Mouse (Mus musculus): ENCODE results near the gene Ube2c. TPM values are rescaled to one million over a fixed set of nuclear protein-coding genes. Genes with fewer than 3 reads are reported as not detected.

Ube2c gene
- polyA plus RNA-seq, 1 experiment: 11.8 TPM

DNA sequence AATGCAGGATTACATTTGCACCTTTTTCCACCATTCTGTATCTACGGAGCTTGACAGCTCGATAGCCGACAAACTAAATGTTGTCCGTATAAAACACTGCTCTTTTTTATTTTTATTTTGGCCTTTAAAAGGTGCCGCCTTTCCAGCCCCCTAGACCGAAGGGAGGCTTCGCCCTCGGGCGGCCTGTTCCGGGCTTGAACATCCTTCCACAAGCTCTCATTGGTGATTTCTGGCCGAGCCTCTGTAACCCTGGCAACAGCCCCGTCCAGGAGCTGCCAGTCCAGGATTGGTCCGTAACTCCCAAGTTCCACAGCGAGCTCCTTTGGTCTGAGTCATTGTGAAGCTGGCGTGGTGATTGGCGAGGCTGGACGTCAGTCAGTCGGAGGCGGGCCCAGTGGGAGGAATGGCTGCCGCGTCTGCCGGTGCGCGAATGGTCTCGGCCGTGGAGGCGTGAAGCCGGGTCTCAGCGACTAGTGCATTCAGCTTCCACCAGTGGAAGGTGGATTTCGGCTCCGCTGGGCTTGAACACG lies 53.0 kb downstream of the Ube2c start, which contains the start of gene Zswim1:
Zswim1 (plus strand) TSS at position 51 of the 530 bp plus-strand sequence.
- no peak for DNase-seq (ENCODE audit: low read depth)

DNA sequence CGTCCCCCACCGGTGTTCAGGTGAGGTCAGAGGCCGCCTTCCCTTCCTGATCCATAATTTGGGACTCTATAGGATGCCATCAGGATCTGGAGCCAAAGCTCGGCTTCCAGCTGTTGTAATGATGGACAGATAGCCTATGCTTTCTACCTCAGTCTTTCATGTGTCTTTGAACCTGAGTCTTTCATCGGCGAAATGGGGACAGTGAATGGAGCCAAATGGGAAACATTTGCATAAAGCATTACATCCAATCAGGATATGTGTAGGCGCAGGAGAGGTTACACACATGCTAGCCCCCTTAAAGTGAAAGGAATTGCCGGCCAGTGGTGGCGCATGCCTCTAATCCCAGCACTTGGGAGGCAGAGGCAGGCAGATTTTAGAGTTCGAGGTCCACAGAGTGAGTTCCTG lies 53.5 kb downstream of the Ube2c start:
- DNase-seq (ENCODE audit: low read depth): no peak

DNA sequence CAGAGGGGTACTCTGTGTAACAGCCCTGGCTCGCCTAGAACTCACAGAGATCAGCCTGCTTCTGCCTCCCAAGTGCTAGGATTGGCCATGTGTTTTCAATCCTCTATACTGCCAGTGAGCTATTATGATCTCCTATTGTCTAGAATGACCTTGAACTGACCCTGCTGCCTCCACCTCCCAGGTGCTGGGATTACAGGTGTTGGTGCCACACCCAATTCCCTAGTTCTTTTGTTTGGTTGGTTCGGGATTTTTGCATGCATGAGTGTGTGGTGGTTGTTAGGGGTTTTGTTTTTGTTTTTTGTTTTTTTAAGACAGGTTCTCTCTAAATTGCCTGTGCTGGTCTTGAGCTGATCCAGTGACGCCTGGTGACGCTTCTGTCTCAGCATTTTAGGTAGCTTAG lies 54.3 kb downstream of the Ube2c start:
- no peak for DNase-seq (ENCODE audit: low read depth)

DNA sequence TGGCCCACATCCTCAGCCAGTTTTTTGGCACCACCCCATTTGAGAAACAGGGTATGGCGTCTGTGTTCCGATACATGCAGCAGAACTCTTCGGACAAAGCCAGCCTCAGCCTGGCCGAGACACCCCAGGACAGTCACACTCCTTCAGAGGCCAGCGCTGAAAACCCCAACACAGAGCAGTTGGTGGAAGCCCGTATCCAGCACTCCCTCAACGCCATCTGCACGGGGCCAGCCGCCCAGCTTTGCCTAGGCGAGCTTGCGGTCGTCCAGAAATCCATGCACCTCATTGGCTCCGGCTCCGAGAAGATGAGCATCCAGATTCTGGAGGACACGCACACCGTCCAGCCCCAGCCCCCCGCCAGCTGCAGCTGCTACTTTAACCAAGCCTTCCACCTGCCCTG lies 55.8 kb downstream of the Ube2c start:
- DNase-seq (ENCODE audit: low read depth): no peak

DNA sequence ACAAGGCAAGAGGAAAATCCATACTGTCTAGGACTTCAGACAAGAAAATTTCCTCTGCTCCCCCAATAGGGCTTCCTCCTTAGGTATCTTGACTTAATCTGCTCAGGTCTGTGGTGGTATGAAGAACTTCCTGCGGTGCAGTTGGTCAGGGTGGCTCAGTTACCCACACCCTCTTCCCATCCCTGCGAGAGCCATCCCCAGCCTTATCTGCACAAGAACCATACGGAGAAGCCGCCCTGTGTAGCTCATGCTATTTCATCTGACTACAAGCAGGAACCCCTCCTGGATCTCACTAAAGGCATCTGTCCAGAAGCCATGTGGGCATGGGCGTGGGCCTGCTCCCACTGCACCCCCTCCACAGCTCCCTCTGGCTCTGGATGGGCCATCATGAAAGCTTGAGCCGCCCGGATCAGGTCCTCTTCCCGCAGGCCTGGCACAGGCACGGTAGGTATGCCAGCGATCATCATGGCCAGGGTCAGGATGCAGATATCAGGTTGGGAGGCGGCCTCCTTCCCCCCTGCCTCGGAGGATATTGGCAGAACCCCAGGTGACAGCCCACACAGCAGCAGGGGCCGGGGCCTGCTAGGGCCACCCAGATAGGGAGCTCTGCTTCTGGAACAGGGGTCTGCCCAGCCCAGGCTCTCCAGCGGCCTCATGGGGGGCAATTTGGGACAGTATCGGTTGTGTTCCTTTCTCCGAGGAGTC lies 57.6 kb downstream of the Ube2c start:
- DNase-seq (ENCODE audit: low read depth): no peak

Other genes starting within 250 kb of the Ube2c start
- 12.1 and 16.0 TPM in 2 replicates for gene Wfdc2, start 207.5 kb upstream of the Ube2c start, polyA plus RNA-seq (2012; rRNA removed)
- gene Spint3, start 196.4 kb upstream of the Ube2c start, polyA plus RNA-seq (2012; rRNA removed): 317 and 597 TPM in 2 replicates
- 94.1 and 109 TPM in 2 replicates for gene Wfdc6a, start 184.5 kb upstream of the Ube2c start, polyA plus RNA-seq (2012; rRNA removed)
- gene Eppin, start 176.3 kb upstream of the Ube2c start, polyA plus RNA-seq (2012; rRNA removed): 211 and 222 TPM in 2 replicates
- 159 and 208 TPM in 2 replicates for gene Wfdc6b, start 156.4 kb upstream of the Ube2c start, polyA plus RNA-seq (2012; rRNA removed)
- gene Wfdc8, start 156.3 kb upstream of the Ube2c start, polyA plus RNA-seq (2012; rRNA removed): 341 and 347 TPM in 2 replicates
- 238 and 428 TPM in 2 replicates for gene Wfdc16, start 131.1 kb upstream of the Ube2c start, polyA plus RNA-seq (2012; rRNA removed)
- gene Wfdc10, start 113.9 kb upstream of the Ube2c start, polyA plus RNA-seq (2012; rRNA removed): 5,228 and 5,435 TPM in 2 replicates
- gene Wfdc9, start 113.3 kb upstream of the Ube2c start, polyA plus RNA-seq (2012; rRNA removed): 190 and 293 TPM in 2 replicates
- 6.6 and 15.6 TPM in 2 replicates for gene Wfdc11, start 95.8 kb upstream of the Ube2c start, polyA plus RNA-seq (2012; rRNA removed)
- 1,038 and 1,237 TPM in 2 replicates for gene Wfdc13, start 84.8 kb upstream of the Ube2c start, polyA plus RNA-seq (2012; rRNA removed)
- gene Spint4, start 71.4 kb upstream of the Ube2c start, polyA plus RNA-seq (2012; rRNA removed): 272 and 330 TPM in 2 replicates
- gene Spint5, start 54.6 kb upstream of the Ube2c start, polyA plus RNA-seq (2012; rRNA removed): 127 and 235 TPM in 2 replicates
- gene Wfdc3, start 24.0 kb upstream of the Ube2c start, polyA plus RNA-seq (2012; rRNA removed): 11.1 and 11.3 TPM in 2 replicates
- 29.9 and 49.6 TPM in 2 replicates for gene Dnttip1, start 23.9 kb upstream of the Ube2c start, polyA plus RNA-seq (2012; rRNA removed)
- gene Tnnc2, start 10.1 kb downstream of the Ube2c start, polyA plus RNA-seq (2012; rRNA removed): 17.6 and 20.6 TPM in 2 replicates
- gene Snx21, start 15.9 kb downstream of the Ube2c start, polyA plus RNA-seq (2012; rRNA removed): 23.0 and 24.6 TPM in 2 replicates
- 31.4 and 31.5 TPM in 2 replicates for gene Acot8, start 35.0 kb downstream of the Ube2c start, polyA plus RNA-seq (2012; rRNA removed)
- gene Zswim3, start 35.2 kb downstream of the Ube2c start, polyA plus RNA-seq (2012; rRNA removed): 3.4 and 3.7 TPM in 2 replicates
- gene Zswim1, start 52.8 kb downstream of the Ube2c start, polyA plus RNA-seq (2012; rRNA removed): 10.5 and 11.8 TPM in 2 replicates
- gene Spata25, start 58.6 kb downstream of the Ube2c start, polyA plus RNA-seq (2012; rRNA removed): 0.46 and 0.70 TPM in 2 replicates
- 274 and 289 TPM in 2 replicates for gene Ctsa, start 63.0 kb downstream of the Ube2c start, polyA plus RNA-seq (2012; rRNA removed)
- 5.9 and 7.4 TPM in 2 replicates for gene Neurl2, start 63.6 kb downstream of the Ube2c start, polyA plus RNA-seq (2012; rRNA removed)
- 277 and 290 TPM in 2 replicates for gene Pltp, start 87.8 kb downstream of the Ube2c start, polyA plus RNA-seq (2012; rRNA removed)
- gene Pcif1, start 109.4 kb downstream of the Ube2c start, polyA plus RNA-seq (2012; rRNA removed): 32.0 and 33.9 TPM in 2 replicates
- gene Zfp335, start 141.9 kb downstream of the Ube2c start, polyA plus RNA-seq (2012; rRNA removed): 20.6 and 21.7 TPM in 2 replicates
- 7.0 and 9.7 TPM in 2 replicates for gene Mmp9, start 170.9 kb downstream of the Ube2c start, polyA plus RNA-seq (2012; rRNA removed)
- 1.7 and 2.0 TPM in 2 replicates for gene Slc12a5, start 190.9 kb downstream of the Ube2c start, polyA plus RNA-seq (2012; rRNA removed)

Measured in gonadal fat pad, adult 2 months (tissue).